In the genomic region with DNA sequence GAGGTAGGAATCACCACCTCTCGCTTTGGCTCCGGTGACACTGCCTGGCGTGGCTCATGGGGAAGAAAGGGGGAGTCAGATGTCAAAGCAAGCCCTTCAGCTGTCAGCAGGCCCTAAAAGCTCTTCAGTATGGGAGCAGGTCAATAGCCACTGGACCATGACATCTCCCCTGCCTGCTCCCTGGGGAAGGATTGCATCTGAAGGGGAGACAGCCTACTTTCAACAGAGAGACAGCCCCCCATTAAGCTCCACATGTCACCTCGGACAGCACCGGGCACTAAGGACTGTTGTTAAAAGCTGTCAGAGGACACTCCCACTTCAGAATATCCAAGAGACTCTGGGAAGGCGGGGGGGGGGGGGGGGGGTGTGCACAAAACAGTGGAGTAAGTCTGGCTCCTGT, we compare ENCODE assay signal across 17 mouse cellular contexts. TPM values are rescaled to one million over a fixed set of nuclear protein-coding genes. Genes with fewer than 3 reads are reported as not detected.
A peak's percentile ranks its signal among the peaks of the same experiment; 100 is the strongest.
DNase-seq lines count a peak whose midpoint lies in the region; ATAC-seq lines count a peak whose summit lies in the region.
"Had no signal": no experiment of that assay in that cellular context is flagged by ENCODE, and none has a peak within 500 bp of the region (broad histone marks: within the 10 kb centered on the region; RNA-seq: fewer than 3 reads in every experiment).

No protein-coding gene starts in this region.

- no peak overlapping the region for H3K9ac ChIP-seq in heart, embryonic 16.5 days (ENCODE audit: low read length)
- no peak overlapping the region for H3K9ac ChIP-seq in midbrain, embryonic 16.5 days (ENCODE audit: low read depth, low read length)
- H3K9ac ChIP-seq in midbrain, embryonic 13.5 days (replicated peaks) = no peak overlapping the region
- H3K9ac ChIP-seq: lung, embryonic 14.5 days; neural tube, embryonic 13.5 days; stomach, embryonic 15.5 days had no signal

- no peak for ATAC-seq in heart, embryonic 16.5 days (replicated peaks; ENCODE audit: extremely low read depth, insufficient read depth, low FRiP score)
- no peak for ATAC-seq in midbrain, embryonic 16.5 days
- ATAC-seq in midbrain, embryonic 13.5 days = 0 out of 2 replicates have a peak, but pooled peaks have one; percentile 4
- ATAC-seq: CD4-positive, CD25-positive, alpha-beta regulatory T cell, adult 4 months had no signal

- peaks cover 7% of the 10 kb centered on the region; the same call in 1 of the 2 replicates for H3K27me3 ChIP-seq in heart, embryonic 16.5 days (ENCODE audit: control insufficient read depth, insufficient read depth, low read length)
- H3K27me3 ChIP-seq in midbrain, embryonic 10.5 days (ENCODE audit: low read depth, poor library complexity, severe bottlenecking) = no peaks in the 10 kb centered on the region
- no peaks in the 10 kb centered on the region for H3K27me3 ChIP-seq in midbrain, embryonic 16.5 days (ENCODE audit: control insufficient read depth, insufficient read depth, low read depth, low read length)
- H3K27me3 ChIP-seq in embryonic facial prominence, embryonic 10.5 days (replicated peaks; ENCODE audit: low read depth, poor library complexity, severe bottlenecking) = peaks cover 5% of the 10 kb centered on the region; the same call in 1 of the 2 replicates
- H3K27me3 ChIP-seq in midbrain, embryonic 13.5 days = no peaks in the 10 kb centered on the region
- H3K27me3 ChIP-seq: neural tube, embryonic 13.5 days; stomach, embryonic 15.5 days had no signal

- DNase-seq in heart, postnatal 4 days = no peak
- DNase-seq in midbrain, embryonic 10.5 days (ENCODE audit: low spot score) = peak; percentile 46
- DNase-seq in embryonic facial prominence, embryonic 10.5 days (ENCODE audit: low spot score) = peak; percentile 43
- no peak for DNase-seq in cerebellum, postnatal 25 days
- no peak for DNase-seq in frontal cortex, postnatal 10 days (ENCODE audit: low spot score in 2 of 2)
- DNase-seq: adrenal gland, postnatal 25 days; cerebellum, postnatal 36 days; gastrocnemius, postnatal 36 days; lung, embryonic 14.5 days; thymus, postnatal 4 days had no signal

- 14% methylated on average over 6 of the region's 6 CpGs for WGBS in heart, embryonic 16.5 days
- 7% methylated on average over 6 of the region's 6 CpGs for WGBS in midbrain, embryonic 10.5 days
- 12% methylated on average over 5 of the region's 6 CpGs for WGBS in midbrain, embryonic 16.5 days
- WGBS in embryonic facial prominence, embryonic 10.5 days = 7% methylated on average over 6 of the region's 6 CpGs
- 3% methylated on average over 6 of the region's 6 CpGs for WGBS in midbrain, embryonic 13.5 days

- peak overlapping the region; percentile 19; the same call in 1 of the 2 replicates for H3K4me2 ChIP-seq in heart, embryonic 16.5 days (ENCODE audit: low read depth, low read length)
- H3K4me2 ChIP-seq in midbrain, embryonic 16.5 days (ENCODE audit: low read length) = no peak overlapping the region
- H3K4me2 ChIP-seq in midbrain, embryonic 13.5 days (replicated peaks) = peak overlapping the region; percentile 11; the same call in 1 of the 2 replicates
- H3K4me2 ChIP-seq: lung, embryonic 14.5 days; neural tube, embryonic 13.5 days; stomach, embryonic 15.5 days had no signal

- H3K27ac ChIP-seq in heart, embryonic 16.5 days (ENCODE audit: low read length) = no peak overlapping the region
- no peak overlapping the region for H3K27ac ChIP-seq in midbrain, embryonic 10.5 days (replicated peaks)
- no peak overlapping the region for H3K27ac ChIP-seq in midbrain, embryonic 16.5 days (ENCODE audit: low read length)
- H3K27ac ChIP-seq in embryonic facial prominence, embryonic 10.5 days (replicated peaks) = no peak overlapping the region
- peak overlapping the region; percentile 56; the same call in 1 of the 2 replicates for H3K27ac ChIP-seq in midbrain, embryonic 13.5 days
- H3K27ac ChIP-seq: stomach, embryonic 15.5 days had no signal

- peaks cover 6% of the 10 kb centered on the region; the same call in 1 of the 2 replicates for H3K4me1 ChIP-seq in heart, embryonic 16.5 days (ENCODE audit: control insufficient read depth, insufficient read depth, low read length)
- peaks cover 28% of the 10 kb centered on the region for H3K4me1 ChIP-seq in midbrain, embryonic 10.5 days
- H3K4me1 ChIP-seq in midbrain, embryonic 16.5 days (ENCODE audit: control insufficient read depth, insufficient read depth, low read length) = peaks cover 9% of the 10 kb centered on the region
- H3K4me1 ChIP-seq in embryonic facial prominence, embryonic 10.5 days = peaks cover 20% of the 10 kb centered on the region
- H3K4me1 ChIP-seq in midbrain, embryonic 13.5 days (replicated peaks) = peaks cover 16% of the 10 kb centered on the region

- H3K4me3 ChIP-seq in heart, embryonic 16.5 days (ENCODE audit: low read length) = no peak overlapping the region
- H3K4me3 ChIP-seq in midbrain, embryonic 10.5 days = no peak overlapping the region
- no peak overlapping the region for H3K4me3 ChIP-seq in midbrain, embryonic 16.5 days (ENCODE audit: low read depth, low read length)
- H3K4me3 ChIP-seq in embryonic facial prominence, embryonic 10.5 days = no peak overlapping the region
- no peak overlapping the region for H3K4me3 ChIP-seq in midbrain, embryonic 13.5 days (replicated peaks)
- H3K4me3 ChIP-seq: neural tube, embryonic 13.5 days; stomach, embryonic 15.5 days had no signal

- no peaks in the 10 kb centered on the region for H3K36me3 ChIP-seq in heart, embryonic 16.5 days (ENCODE audit: control insufficient read depth, insufficient read depth)
- H3K36me3 ChIP-seq in midbrain, embryonic 10.5 days = no peaks in the 10 kb centered on the region
- H3K36me3 ChIP-seq in midbrain, embryonic 16.5 days (ENCODE audit: control insufficient read depth, insufficient read depth, low read length) = no peaks in the 10 kb centered on the region
- no peaks in the 10 kb centered on the region for H3K36me3 ChIP-seq in embryonic facial prominence, embryonic 10.5 days (replicated peaks)
- no peaks in the 10 kb centered on the region for H3K36me3 ChIP-seq in midbrain, embryonic 13.5 days
- H3K36me3 ChIP-seq: neural tube, embryonic 13.5 days; stomach, embryonic 15.5 days had no signal

- no peaks in the 10 kb centered on the region for H3K9me3 ChIP-seq in heart, embryonic 16.5 days (replicated peaks; ENCODE audit: control insufficient read depth, low read length)
- H3K9me3 ChIP-seq in midbrain, embryonic 10.5 days (replicated peaks) = no peaks in the 10 kb centered on the region
- H3K9me3 ChIP-seq in midbrain, embryonic 16.5 days (replicated peaks; ENCODE audit: control insufficient read depth, low read length, poor library complexity, severe bottlenecking) = no peaks in the 10 kb centered on the region
- no peaks in the 10 kb centered on the region for H3K9me3 ChIP-seq in embryonic facial prominence, embryonic 10.5 days
- H3K9me3 ChIP-seq in midbrain, embryonic 13.5 days = no peaks in the 10 kb centered on the region
- H3K9me3 ChIP-seq: neural tube, embryonic 13.5 days; stomach, embryonic 15.5 days had no signal

RNA-seq across cellular contexts. Expression of a gene that starts 19.1 kb away (rescaled TPM):
- 0.40 and 0.77 TPM in 2 replicates for polyA plus RNA-seq in heart, embryonic 16.5 days (2015; fragmentation: Nextera tagmentation; extraction: Ambion mirVana)
- total RNA-seq in heart, postnatal 4 days (2021) = 1 to 10 TPM; 1.5 to 1.8 TPM
- 5.0 and 12.2 TPM in 2 replicates for polyA plus RNA-seq in midbrain, embryonic 10.5 days (2016; fragmentation: Nextera tagmentation; extraction: Ambion mirVana)
- polyA plus RNA-seq in midbrain, embryonic 16.5 days (2015; fragmentation: Nextera tagmentation; extraction: Ambion mirVana) = 76.1 and 81.8 TPM in 2 replicates
- polyA plus RNA-seq in embryonic facial prominence, embryonic 10.5 days (2016; fragmentation: Nextera tagmentation; extraction: Ambion mirVana) = 2.9 and 4.0 TPM in 2 replicates
- polyA plus RNA-seq in midbrain, embryonic 13.5 days (2015; fragmentation: Nextera tagmentation; extraction: Ambion mirVana) = 45.1 and 50.4 TPM in 2 replicates
- total RNA-seq: liver, adult 2 months had no signal
- polyA plus RNA-seq: CD4-positive, CD25-positive, alpha-beta regulatory T cell, adult 4 months; liver, adult 2 months; lung, embryonic 14.5 days had no signal

Comparison
In these comparisons a context has a peak if more than half of its experiments do, and no peak if none do; other contexts are left out.
1. DNase-seq: peak in midbrain, embryonic 10.5 days (single experiment) and embryonic facial prominence, embryonic 10.5 days (single experiment); none in heart, postnatal 4 days (single experiment), cerebellum, postnatal 25 days (0 of 2) and frontal cortex, postnatal 10 days (0 of 2).